Mouse (Mus musculus) retina, embryonic 14.5 days (tissue): Measurements from ENCODE around the gene Pycr1.
A peak's percentile ranks its signal among the peaks of the same experiment; 100 is the strongest.

Experiments
- DNase-seq: peaks from one replicate; pipeline ENCODE4 v3.0.0-alpha.2; 2015; ENCODE audit warnings: low spot score

The Pycr1 gene

DNA sequence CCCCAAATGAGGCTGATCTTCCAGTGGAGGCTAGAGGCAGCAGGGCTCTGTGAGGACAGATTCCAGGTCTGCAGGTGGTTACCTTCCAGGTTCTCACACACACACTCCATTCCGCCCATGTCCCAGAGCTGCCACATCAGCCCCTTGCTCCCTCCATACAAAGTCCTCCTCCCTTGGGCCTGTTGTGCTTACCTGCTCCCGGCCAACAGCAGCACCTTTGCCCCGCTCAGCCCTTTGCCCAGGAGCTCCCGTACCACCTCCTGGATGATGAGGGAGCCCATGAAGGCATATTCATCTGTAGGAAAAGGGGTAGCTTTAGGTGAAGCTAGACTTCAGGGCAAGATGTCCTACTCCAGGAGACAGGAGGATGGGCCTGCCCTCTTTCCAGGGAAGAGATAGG is 13.7 kb upstream of the Pycr1 start:
- no peak for DNase-seq

DNA sequence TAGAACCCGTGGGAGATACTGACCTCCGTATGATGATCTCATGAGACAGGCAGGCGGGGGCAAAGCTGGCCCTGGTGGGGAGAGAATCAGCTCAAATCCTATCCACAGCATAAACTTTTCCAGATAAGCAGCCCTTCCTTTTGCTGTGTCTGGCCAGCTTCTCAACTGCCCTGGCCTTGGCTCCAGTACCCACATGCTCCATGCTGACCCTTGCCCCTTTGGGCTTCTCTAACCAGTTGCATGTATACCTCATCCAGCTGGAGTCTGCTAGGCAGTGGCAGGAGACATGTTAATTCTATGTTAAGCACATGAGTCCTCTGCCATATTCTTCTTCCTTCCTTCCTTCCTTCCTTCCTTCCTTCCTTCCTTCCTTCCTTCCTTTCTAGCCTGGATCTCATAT is 11.2 kb upstream of the Pycr1 start:
- DNase-seq = no peak

DNA sequence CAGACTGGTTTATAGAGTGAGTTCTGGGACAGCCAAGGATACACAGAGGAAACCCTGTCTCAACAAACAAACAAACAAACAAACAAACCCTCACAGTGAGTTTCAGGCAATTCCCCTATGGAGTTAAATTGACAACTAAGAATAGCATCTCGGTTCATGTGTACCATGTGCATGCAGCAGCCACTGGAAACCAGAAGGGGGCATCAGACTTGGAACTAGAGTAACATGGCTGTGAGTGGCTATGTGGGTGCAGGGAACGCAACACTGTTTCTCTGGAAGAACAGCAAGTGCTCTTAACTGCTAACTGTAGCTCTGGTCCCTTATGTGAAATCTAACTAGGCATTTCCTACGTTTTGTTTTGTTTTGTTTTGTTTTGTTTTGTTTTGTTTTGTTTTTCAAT is 8.3 kb upstream of the Pycr1 start:
- no peak for DNase-seq

DNA sequence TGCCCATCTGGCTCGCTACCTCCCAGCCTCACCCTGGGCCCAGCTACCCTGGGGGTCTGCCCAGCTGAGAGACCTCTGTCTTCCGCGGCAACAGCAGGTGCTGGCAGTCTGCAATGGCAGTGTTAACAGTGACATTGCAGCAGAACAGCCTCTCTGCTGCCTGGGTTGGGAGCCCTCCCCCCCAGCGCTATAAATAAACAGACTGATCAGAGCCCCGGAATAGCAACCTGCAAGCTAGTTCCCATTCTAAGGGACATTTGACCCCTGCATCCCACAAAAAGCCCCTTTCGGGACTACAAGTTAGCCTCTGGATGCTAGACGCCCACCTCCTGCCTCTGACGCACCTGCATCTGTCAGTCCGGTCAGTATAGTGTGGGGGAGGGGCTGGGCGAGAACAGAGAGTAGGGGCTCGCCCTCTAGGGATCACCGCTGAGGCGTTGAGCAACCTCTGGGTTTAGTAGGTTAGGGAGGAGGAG is 4.5 kb upstream of the Pycr1 start, which contains the start of gene Myadml2:
Myadml2 (minus strand) TSS at position 158 of the 476 bp plus-strand sequence.
- peak; percentile 65 for DNase-seq

DNA sequence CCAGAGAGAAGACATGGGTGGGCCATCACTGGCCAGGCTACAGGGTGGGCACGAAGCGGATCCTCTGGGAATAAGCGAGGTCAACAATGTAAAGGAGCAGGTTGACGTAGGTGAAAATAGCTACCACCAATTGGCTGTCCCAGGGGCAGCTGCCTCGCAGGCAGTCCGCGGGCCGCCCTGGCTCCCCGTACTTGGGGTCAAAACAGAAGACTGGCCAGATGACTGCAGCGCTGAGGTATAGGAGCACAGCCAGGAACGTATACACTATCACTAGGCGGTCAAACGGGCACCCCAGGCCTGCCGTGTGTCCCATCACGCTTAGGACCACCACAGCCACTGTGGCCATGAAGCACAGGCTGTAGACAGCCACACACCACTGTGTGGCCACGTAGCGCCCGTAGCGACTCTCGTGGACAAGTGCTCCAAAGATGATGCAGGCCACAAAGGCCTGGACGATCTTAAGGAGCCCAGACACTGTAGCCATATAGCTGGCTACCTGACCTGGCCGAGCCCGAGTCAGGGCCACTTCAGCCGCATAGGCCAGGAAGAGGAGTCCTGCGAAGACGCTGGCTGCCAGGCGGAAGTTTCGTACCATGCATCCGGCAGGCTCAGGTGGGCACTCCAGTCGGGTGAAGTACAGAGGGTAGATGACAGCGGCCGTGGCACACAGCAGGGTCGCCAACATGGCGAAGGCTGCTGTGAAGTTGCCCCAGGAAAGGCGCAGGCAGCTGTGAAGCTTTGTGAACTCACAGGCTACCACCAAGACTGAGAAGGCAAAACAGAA is 3.7 kb upstream of the Pycr1 start:
- no peak for DNase-seq

DNA sequence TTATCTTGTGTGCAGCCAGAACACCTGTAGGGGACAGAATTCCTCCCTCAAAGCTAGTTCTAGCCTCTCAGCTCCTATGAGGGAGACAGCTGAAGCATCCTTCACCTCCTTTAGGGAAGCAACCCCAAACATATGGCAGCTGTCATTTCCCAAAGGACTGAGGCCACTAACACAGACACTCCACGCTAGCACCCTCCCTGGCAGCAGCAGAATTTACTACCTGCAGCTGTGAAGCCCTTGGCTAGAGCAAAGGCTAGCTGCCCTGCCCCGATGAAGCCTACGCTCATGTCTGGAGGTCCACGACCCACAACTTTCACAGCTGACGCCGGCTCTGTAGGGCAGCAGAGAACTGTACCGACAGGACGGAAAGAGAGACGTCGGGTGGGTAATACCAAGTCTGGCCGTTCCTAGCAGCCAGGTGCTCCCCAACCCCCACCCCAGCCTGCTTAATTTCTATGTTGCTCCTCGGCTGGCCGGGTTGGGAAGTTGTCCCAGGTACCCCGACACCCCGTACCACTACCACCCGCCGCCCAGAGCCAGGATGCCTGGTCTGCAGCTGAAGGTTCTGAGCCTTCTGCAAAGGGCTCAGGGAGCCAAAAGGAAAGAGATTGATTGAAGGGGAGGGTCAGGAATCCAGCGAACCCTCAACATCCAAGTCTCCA is 499 bp downstream of the Pycr1 start:
- DNase-seq = peak; percentile 20

DNA sequence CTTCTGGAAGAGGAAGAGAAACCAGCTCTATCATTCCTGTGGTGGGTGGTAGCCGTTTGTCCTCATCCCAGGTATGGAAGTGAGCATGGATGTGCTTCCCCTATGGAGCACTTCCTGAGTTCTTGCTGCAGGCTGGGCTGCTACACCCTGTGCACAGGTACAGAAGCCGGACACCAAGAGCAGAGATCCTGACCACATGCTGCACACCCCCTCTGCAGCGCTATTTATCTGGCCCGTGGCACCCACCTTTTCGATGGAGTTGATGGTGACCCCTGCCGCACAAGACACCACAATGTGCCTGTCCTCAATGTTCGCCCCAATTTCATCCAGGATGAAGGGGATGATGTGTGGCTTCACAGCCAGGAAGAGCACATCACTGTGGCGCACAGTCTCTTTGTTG is 1.7 kb downstream of the Pycr1 start:
- no peak for DNase-seq

DNA sequence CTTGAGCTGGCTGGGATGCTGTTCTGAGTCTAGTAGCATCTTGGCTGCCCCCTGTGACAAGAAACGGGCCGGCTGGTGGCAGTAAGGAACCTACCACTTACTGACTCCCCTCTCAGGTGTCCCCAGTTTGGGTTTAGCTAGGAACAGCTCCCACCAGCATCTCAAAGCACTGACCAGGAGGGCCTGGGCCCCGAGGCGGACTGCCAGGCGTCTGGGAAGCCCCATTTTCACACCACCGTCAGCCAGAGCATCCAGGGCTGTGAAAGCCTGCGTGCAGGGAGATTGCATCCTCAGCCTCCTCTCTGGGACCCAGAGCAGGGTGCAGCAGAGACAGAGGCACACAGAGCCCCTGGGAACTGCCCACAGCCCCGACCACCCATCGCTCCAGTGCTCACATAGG is 2.3 kb downstream of the Pycr1 start:
- no peak for DNase-seq

DNA sequence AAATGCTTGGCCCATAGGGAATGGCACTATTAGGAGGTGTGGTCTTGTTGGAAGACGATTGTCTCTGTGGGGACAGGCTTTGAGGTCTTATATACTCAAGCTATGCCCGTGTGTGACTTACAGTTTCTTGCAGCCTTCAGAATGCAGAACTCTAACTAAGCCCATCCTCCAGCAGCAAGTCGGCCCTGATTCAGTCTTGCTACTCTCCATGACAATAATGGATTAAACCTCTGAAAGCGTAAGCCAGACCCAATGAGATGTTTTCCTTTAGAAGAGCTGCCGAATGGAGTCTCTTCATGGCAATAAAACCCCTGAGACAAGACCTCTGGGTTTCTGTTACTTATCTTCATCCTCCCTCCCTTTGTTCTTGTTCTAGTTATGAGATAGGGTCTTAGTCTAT is 8.8 kb downstream of the Pycr1 start:
- DNase-seq = no peak

DNA sequence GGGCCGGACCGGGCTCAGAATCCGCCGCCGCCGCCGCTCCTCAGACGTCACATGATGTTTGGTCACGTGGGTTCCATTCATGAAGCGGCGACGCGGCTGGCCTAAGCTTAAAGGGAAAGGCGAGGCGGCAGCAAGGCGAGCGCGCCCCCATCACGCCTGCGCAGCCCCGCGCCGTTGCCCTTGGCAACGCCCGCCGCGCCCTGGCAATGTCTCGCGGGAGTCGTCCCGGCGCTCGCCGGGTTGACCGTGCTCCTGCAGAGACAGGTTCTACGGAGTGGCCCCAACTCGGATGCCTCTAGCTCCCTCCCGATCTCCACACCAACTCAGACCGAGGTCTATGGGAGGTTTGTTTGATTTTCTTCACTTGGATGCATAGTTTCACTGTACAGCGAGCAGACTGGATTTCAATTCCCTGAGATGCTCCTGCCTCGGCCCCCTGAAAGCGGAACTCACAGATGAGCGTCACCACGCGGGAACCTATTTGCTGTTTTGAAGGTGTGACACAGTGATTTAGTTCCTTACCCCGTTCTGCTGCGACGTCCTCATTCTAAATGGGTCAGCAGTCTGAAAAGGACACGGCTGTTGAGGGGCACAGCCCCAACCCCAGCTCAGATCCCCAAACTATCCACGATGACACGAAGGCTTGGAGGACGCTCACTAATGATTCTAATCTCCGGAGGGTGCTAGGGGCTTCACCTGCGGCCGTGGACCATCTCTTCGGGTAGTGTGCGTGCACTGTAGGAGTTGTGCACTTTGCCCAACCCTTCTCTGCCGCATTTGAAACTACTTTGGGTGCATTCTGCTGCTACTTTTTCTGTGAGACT is 9.8 kb downstream of the Pycr1 start, which contains the start of gene Mafg:
Mafg (minus strand) TSS at position 81 of the 824 bp plus-strand sequence.
- peak; percentile 98 for DNase-seq

DNA sequence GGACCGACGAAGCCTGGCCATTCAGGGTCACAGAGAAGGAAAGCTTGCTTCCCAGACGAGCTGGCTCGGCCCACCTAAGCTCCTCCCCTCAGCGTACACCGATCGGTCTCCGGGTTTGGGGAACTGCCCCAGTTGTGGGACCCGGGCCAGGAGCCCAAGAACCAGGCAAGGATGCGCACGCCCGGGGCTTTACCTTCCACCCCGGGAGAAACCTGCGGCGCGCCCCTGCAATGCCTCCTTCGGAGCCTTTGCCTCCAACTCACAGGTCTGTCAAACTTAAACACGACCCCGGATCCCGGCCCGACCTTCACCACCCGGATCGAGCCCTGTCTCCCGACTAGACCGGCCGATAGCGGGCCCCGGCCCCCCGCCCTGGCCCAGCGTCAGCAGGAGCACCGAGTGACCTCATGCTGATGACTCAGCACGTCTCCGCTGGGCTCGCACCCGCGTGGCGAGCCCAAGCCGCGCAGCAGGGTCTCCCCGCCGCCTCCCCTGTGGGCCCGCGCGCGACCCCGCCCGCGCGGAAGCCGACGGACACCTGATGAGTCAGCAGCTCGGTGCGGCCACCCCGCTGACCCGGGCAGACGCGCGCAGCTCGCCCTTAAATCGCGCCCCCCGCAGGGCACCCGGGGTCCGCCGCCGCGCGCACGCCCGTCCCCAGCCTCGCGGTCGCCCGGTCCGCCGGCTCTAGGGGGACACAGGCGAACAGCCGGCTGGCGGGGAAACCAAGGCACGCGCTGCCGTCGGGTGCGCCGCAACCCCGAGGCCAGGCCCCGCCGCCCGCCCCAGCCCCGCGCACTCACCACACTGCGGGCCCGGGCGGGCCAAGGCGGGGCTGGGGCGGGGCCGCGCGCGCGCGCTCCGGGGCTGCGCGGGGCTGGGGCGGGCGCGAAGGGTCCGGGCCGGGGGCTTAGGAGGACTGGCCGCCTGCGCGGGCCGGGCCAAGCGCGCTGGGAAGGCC is 10.7 kb downstream of the Pycr1 start:
- DNase-seq = peak; percentile 61

DNA sequence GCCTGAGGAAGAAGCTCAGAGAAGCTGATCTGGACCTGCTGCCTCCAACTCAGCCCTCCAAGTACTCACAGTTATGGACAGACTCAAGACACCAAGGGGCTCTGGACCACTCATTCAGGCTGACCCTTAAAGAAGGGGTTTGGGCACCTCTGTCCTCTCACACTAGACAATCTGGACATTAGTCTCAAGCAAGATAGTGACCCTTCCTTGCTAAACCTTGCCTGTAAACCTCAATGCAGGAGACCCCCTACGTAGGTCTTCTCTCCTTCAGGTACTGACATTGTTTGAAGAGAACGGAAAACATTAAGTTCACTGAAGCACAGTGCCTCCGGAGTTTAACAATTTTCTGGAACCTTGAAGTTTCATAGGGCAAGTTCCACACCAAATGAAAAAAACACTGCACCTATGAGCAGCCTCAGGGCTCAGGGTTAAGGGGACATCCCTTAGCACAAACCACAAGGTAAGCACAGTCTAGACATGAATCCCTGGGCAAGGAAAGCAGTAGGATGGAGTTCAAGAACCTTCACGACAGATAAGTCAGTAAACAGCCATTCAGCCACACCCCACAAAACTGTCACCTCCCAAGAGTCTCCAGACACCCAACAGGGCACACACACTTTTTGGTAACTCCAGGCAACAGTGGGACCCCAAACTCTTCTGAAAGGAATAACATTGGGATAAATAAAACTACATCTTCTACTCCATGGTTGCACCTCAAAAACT is 11.7 kb downstream of the Pycr1 start:
- no peak for DNase-seq

DNA sequence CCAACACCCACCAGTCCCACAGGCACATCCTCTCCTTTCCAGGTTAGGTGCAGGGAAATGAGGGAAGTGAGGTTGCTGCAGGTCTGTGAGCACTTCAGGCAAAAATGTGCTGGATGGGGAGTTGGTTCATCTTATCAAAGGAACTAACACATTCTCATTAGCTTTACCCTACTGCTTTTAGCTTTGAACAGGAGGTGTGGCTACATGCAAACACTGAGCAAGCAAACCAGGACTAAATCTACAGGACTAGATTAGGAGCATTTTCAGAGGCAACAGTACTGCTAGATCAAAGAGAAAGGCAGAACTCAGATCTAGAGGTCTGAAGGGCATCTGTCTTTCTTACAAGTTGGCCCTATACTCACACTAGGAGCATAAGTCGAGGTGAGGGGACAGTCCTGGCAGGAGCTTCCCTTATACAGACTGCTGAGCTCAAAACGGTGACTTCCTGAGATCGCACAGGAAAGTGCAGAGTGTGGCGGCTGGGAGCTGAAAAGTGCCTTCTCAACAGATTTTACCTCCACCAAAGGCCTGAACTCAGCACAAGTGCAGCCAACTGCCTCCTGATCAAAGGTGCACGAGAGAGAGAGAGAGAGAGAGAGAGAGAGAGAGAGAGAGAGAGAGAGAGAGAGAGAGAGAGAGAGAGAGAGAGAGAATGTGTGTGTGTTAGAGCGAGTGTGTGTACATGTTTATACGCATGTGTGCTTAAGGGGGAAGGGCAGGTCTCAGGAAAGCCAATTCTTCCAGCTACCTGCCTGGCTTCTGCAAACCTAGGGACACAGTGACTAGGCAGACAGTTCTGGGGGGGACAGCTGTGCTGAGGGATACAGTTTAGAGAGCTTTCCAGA is 12.5 kb downstream of the Pycr1 start:
- no peak for DNase-seq

DNA sequence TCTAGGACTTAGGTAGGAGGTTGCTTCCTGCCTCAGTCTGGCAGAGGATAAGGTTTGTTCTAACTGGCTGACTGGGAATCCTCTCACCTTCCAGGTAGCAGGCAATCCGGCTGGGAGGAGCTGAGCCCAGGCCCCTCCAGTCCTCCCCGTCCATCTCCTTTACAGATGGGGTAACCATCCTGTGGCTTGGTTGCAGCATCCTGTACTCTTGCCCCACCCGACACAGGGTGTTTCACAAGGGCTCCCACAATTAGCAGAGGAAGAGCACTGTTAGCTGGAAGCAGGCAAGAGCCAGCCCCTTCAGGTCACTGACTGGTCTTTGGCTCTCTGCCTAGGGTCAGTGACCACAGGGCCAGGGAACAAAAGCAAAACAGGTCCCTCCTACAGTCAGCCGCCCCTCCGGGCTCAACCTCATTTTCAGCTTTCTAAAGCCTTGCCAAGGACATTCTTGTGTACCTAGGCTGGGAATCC is 13.1 kb downstream of the Pycr1 start:
- DNase-seq = no peak

DNA sequence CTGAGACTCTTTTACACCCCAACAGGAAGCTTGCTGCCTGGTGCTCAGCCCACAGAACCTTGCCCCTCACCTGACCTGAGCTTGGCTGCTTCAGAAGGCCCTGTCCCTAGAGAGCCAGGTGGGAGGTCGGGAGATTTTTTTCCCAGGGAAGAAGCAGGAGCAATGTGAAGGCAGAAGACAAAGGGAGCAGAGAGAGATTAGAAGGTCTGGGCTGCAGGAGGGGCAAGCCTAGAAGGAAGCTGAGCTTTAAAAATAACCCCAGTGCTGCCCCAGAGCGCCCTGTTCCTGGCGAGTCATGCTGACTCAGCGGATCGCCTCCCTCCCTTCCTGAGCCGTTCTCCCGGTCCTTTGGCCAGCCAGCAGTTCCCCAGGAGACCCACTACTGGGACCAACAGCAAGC is 13.7 kb downstream of the Pycr1 start:
- DNase-seq = no peak

DNA sequence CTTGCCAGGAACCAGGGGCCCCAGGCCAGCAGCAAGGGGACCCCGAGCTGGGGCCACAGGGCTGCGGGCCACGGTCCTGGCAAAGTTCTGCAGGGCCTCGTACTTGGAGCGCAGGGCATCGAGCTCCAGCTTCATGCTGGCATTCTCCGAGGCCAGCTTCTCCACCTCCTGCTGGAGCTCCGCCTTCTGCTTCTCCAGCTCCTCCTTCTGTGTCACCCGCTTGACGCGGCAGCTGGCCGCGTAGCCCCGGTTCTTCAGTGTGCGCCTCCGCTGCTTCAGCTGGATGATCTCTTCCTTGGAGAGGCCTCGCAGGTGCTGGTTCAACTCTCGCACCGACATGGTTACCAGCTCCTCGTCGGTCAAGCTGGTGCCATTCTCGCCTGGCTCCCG is 14.2 kb downstream of the Pycr1 start:
- DNase-seq = no peak

DNA sequence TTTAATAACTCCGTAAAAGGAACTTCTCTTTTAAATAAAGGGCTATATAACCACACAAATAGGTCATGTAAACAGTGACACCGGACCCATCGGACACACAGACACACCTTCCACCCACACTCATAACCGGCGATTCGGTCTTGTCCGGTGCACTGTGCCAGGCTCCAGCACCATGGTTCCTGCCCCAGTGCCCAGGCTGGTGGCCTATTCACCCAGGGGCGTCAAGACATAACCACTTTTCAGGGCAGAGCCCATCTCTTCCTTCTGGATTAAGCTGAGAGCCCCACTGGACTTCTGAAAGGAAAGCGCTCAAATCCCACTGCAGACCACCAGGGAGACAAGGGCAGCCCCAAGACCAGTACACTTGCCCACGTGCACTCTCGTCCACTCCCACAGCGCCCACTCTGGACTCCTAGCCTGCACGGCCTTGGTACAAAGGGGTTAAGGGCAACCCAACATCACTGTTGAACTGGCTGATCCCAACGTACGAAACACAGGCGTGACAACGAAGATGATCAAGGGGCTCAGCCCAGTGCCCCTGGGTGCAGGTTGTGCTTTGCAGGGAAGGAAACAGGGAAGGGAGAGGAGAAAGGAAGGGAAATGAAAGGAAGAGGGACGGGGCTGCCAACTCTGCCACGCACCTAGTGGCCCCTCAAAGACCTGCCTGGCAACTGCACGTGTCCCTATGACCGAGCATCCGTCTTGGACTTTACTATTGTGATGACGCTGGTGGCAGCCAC is 14.8 kb downstream of the Pycr1 start:
- no peak for DNase-seq

DNA sequence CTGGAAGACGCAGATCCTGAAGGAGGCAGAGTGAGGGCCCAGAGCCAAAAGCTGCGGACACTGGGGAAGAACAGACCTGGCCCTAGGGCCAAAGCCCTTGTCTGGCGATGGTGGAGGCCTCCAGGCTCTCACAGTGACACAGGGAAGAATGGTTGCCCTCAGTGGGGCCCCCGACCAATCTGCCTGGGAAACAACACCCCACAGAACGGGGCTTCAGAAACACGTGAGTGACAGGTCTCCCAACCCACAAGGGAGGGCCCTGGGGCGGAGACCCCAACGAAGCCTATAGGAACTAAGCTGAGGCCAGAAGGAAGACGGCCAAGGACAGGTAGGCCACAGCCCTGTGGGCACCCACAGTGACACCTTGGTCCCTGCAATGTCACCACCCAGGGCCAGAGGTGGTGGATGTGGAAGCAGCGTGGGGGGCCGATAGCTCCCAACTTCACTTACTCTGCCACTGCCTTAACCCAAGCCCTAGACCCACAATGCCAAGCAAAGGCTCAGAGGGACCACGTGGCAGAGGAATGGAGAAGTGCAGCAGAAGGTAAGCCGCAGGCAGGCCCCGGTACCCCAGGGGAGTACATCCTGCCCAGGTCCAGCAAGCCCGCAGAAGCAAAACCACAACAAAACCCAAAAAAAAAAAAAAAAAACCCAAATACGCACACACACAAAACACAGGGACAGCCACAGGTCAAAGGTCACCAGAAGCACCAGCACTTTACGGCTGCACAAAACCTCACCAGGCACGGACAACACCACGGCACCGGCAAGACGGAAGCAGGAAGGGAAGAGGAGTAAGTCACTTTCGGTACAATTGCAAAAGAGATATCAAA is 15.9 kb downstream of the Pycr1 start:
- no peak for DNase-seq
